Mouse (Mus musculus) myocyte (in vitro differentiated cells): ENCODE results near the gene Retnla.

ENCODE experiments used
- POLR2A ChIP-seq: IDR thresholded peaks from one replicate; pipeline ENCODE4 v1.6.1; 2011; ENCODE audit warnings: low read depth, mild to moderate bottlenecking, control low read depth, moderate library complexity; ENCODE audit not compliant: insufficient read length
- REST ChIP-seq: IDR thresholded peaks from one replicate; pipeline ENCODE4 v1.6.1; 2011; ENCODE audit warnings: mild to moderate bottlenecking, control low read depth, moderate library complexity; ENCODE audit not compliant: insufficient read depth, insufficient read length
- TCF12 ChIP-seq: IDR thresholded peaks from one replicate; pipeline ENCODE4 v1.6.1; 2011; ENCODE audit warnings: mild to moderate bottlenecking, control low read depth; ENCODE audit not compliant: poor library complexity, insufficient read depth, severe bottlenecking
- TCF3 ChIP-seq: IDR thresholded peaks from one replicate; pipeline ENCODE4 v1.6.1; 2011; ENCODE audit warnings: low read depth, control low read depth; ENCODE audit not compliant: insufficient read length
- USF1 ChIP-seq: IDR thresholded peaks from one replicate; pipeline ENCODE4 v1.6.1; 2011; ENCODE audit warnings: low read depth, mild to moderate bottlenecking, control low read depth, moderate library complexity

- TF ChIP-seq REST, result no peak
- no peak for TF ChIP-seq TCF12
- TF ChIP-seq POLR2A, result no peak
- TF ChIP-seq USF1, result no peak
- no peak for TF ChIP-seq TCF3
Measured at GRCm38 (mm10) chr16:48799470-48799869, 42.9 kb upstream of the Retnla start.
